Mouse (Mus musculus) ES-E14 (cell line): ENCODE measurements around the gene Tspyl1. TPM values are rescaled to one million over a fixed set of nuclear protein-coding genes. Genes with fewer than 3 reads are reported as not detected.

Experiments used
- DNase-seq: peaks from one replicate; pipeline ENCODE4 v3.0.0-alpha.2; 2013; ENCODE audit warnings: low read depth, low spot score
- H3K27ac ChIP-seq: 2 replicates; pipeline ENCODE4 v1.5.1; 2012; ENCODE audit warnings: low read depth, mild to moderate bottlenecking, low read length, moderate library complexity, mixed read lengths; ENCODE audit not compliant: poor library complexity, insufficient read depth, severe bottlenecking
- H3K36me3 ChIP-seq: 2 replicates; pipeline ENCODE4 v1.6.1; 2012; ENCODE audit warnings: mild to moderate bottlenecking, low read length, moderate library complexity, mixed read lengths; ENCODE audit not compliant: control insufficient read depth, poor library complexity, insufficient read depth, severe bottlenecking
- H3K4me1 ChIP-seq, 2 experiments: fragments of 150-350 bp in 1 of 2; sonication (generic) in 1 of 2; 2 replicates each; pipeline ENCODE4 v1.6.1; 2012; ENCODE audit warnings: low read length in 2 of 2, mild to moderate bottlenecking in 1 of 2, mixed read lengths in 1 of 2; ENCODE audit not compliant: control insufficient read depth in 2 of 2, insufficient read depth in 2 of 2, poor library complexity in 1 of 2
- H3K4me3 ChIP-seq, 2 experiments: fragments of 150-350 bp in 1 of 2; sonication (generic) in 1 of 2; 2 replicates each; pipeline ENCODE4 v1.5.1; 2012; ENCODE audit warnings: low read length in 2 of 2, low read depth in 1 of 2, mild to moderate bottlenecking in 1 of 2, mixed read lengths in 1 of 2; ENCODE audit not compliant: insufficient read depth in 1 of 2, poor library complexity in 1 of 2, severe bottlenecking in 1 of 2
- H3K9ac ChIP-seq: 2 replicates; pipeline ENCODE4 v1.6.1; 2012; ENCODE audit warnings: low read depth, mild to moderate bottlenecking, low read length, mixed read lengths; ENCODE audit not compliant: poor library complexity, insufficient read depth, severe bottlenecking
- H3K9me3 ChIP-seq: fragments of 150-350 bp; sonication (generic); 2 replicates; pipeline ENCODE4 v1.6.1; 2012; ENCODE audit warnings: low read depth, mild to moderate bottlenecking, low read length; ENCODE audit not compliant: control insufficient read depth, insufficient read depth
- CHD2 ChIP-seq: IDR thresholded peaks from 2 replicates; pipeline ENCODE4 v1.6.1; 2014; ENCODE audit warnings: mild to moderate bottlenecking, low read depth, low read length, inconsistent platforms
- HCFC1 ChIP-seq: IDR thresholded peaks from 2 replicates; pipeline ENCODE4 v1.6.1; 2012; ENCODE audit warnings: low read length, inconsistent platforms, borderline replicate concordance; ENCODE audit not compliant: insufficient read depth
- MAFK ChIP-seq: IDR thresholded peaks from 2 replicates; pipeline ENCODE4 v1.6.1; 2014; ENCODE audit warnings: mild to moderate bottlenecking, low read depth, low read length, inconsistent platforms; ENCODE audit not compliant: insufficient read depth
- ZC3H11A ChIP-seq: IDR thresholded peaks from 2 replicates; pipeline ENCODE4 v1.6.1; 2012; ENCODE audit warnings: low read depth, mild to moderate bottlenecking, inconsistent platforms, low read length, borderline replicate concordance
- ZNF384 ChIP-seq: IDR thresholded peaks from 2 replicates; pipeline ENCODE4 v1.6.1; 2012; ENCODE audit warnings: low read depth, low read length, inconsistent platforms
- in situ Hi-C, 2 experiments: fragments of 600-800 bp; cut with MboI; formaldehyde crosslinking; loops; one replicate each; pipeline ENCODE4 v1.15.1; 2025; ENCODE audit warnings: low sequenced_read_pairs in 2 of 2, inconsistent platforms in 1 of 2; ENCODE audit not compliant: unreplicated experiment in 2 of 2
- total RNA-seq: library from RNA; depleted of rRNA; stranded (reverse); fragments of 300-350 nt; gene quantifications from 2 replicates; pipeline ENCODE4 v1.2.3, GENCODE M21; 2012; rRNA removed

Tspyl1 gene
- 14.0 and 20.9 TPM in 2 replicates for total RNA-seq

- Histone ChIP-seq H3K36me3 (no peaks in the 10 kb centered on the region; the same call in 1 of the 2 replicates), H3K27ac (no peak within 1 kb of the TSS; the same call in 1 of the 2 replicates), H3K4me3 (peak within 1 kb of the TSS; percentile 78 to 82), H3K4me1 (peaks cover 0 to 9% of the 10 kb centered on the region in 2 experiments; a peak in 1 of 4 replicates), H3K9me3 (no peaks in the 10 kb centered on the region), H3K9ac (peak within 1 kb of the TSS; percentile 82)
- TF ChIP-seq MAFK (no peak), ZNF384 (no peak), HCFC1 (peak; percentile 58; the same call in 1 of the 2 replicates), ZC3H11A (no peak), CHD2 (peak; percentile 100)
- DNase-seq, result peak; percentile 96
- in situ Hi-C loops, result no loop called here
Measured at GRCm38 (mm10) chr10:34281962-34282388, at the start of gene Tspyl1. Tspyl1 (plus strand) TSS chr10:34282190.

- DNase-seq, result no peak
- Histone ChIP-seq H3K9ac (peak overlapping the region; percentile 57; the same call in 1 of the 2 replicates), H3K9me3 (no peaks in the 10 kb centered on the region), H3K4me3 (peak overlapping the region; percentile 29 to 51), H3K27ac (peak overlapping the region; percentile 89), H3K36me3 (no peaks in the 10 kb centered on the region), H3K4me1 (peaks cover 19 to 22% of the 10 kb centered on the region in 2 experiments)
- TF ChIP-seq CHD2 (no peak), ZNF384 (no peak), MAFK (no peak), ZC3H11A (no peak), HCFC1 (no peak)
- in situ Hi-C loops, result no loop called here
Measured at GRCm38 (mm10) chr10:34233418-34233817, 48.6 kb upstream of the Tspyl1 start.

GRCm38 (mm10) chr10:34233931-34234745 is 47.9 kb upstream of the Tspyl1 start:
- TF ChIP-seq HCFC1 (0 out of 2 replicates have a peak, but pooled peaks have one; percentile 24), ZNF384 (no peak), CHD2 (peak; percentile 80), MAFK (no peak), ZC3H11A (0 out of 2 replicates have a peak, but pooled peaks have one; percentile 16)
- H3K27ac ChIP-seq, result peak overlapping the region; percentile 89
- in situ Hi-C loops, result no loop called here
- H3K4me1 ChIP-seq, result peaks cover 18 to 20% of the 10 kb centered on the region in 2 experiments
- H3K4me3 ChIP-seq, result peak overlapping the region in 1 of 2 experiments; percentile 6; a peak in 1 of 4 replicates
- peak; percentile 87 for DNase-seq
- H3K9me3 ChIP-seq, result no peaks in the 10 kb centered on the region
- H3K9ac ChIP-seq, result no peak overlapping the region; the same call in 1 of the 2 replicates
- no peaks in the 10 kb centered on the region for H3K36me3 ChIP-seq

GRCm38 (mm10) chr10:34235384-34235783 is 46.6 kb upstream of the Tspyl1 start:
- DNase-seq, result no peak
- Histone ChIP-seq H3K4me1 (peaks cover 16 to 18% of the 10 kb centered on the region in 2 experiments), H3K9me3 (no peaks in the 10 kb centered on the region), H3K4me3 (no peak overlapping the region), H3K36me3 (no peaks in the 10 kb centered on the region), H3K9ac (peak overlapping the region; percentile 27; the same call in 1 of the 2 replicates), H3K27ac (peak overlapping the region; percentile 74)
- TF ChIP-seq ZNF384 (no peak), HCFC1 (no peak), ZC3H11A (no peak), MAFK (no peak)
- in situ Hi-C loops, result no loop called here
